Mouse (Mus musculus) embryonic fibroblast, embryonic 13.5 days (primary cell): ENCODE data around the gene Cdh13.

Experiments used
- CTCF ChIP-seq: IDR thresholded peaks from 2 replicates; pipeline ENCODE4 v1.5.1; 2011; ENCODE audit warnings: mild to moderate bottlenecking, control low read depth, low read length, moderate library complexity, borderline replicate concordance; ENCODE audit not compliant: insufficient read depth
- POLR2A ChIP-seq: IDR thresholded peaks from 2 replicates; pipeline ENCODE4 v1.6.1; 2011; ENCODE audit warnings: low read depth, mild to moderate bottlenecking, control low read depth, low read length, moderate library complexity

- TF ChIP-seq POLR2A, result no peak
- TF ChIP-seq CTCF, result no peak
These were observed 153.2 kb downstream of the Cdh13 start for GRCm38 (mm10) chr8:118436751-118437150.
